Mouse (Mus musculus): ENCODE data around the gene Slc15a5. TPM values are rescaled to one million over a fixed set of nuclear protein-coding genes. Genes with fewer than 3 reads are reported as not detected.
A peak's percentile ranks its signal among the peaks of the same experiment; 100 is the strongest.

Slc15a5 gene
- polyA plus RNA-seq, 1 experiment from 2014 or later = 0.53 TPM

- no peak overlapping the region for H3K4me3 ChIP-seq (ENCODE audit: low read depth, low read length)
- WGBS = 89% methylated on average over 6 of the region's 6 CpGs
- H3K4me2 ChIP-seq (ENCODE audit: low read length) = no peak overlapping the region
- H3K9me3 ChIP-seq (replicated peaks; ENCODE audit: control insufficient read depth, low read length, poor library complexity, severe bottlenecking) = no peaks in the 10 kb centered on the region
- H3K4me1 ChIP-seq (ENCODE audit: control insufficient read depth, insufficient read depth, low read length) = peaks cover 3% of the 10 kb centered on the region; the same call in 1 of the 2 replicates
- H3K27me3 ChIP-seq (ENCODE audit: control insufficient read depth, insufficient read depth, low read depth, low read length) = no peaks in the 10 kb centered on the region
- no peak for ATAC-seq
- no peak overlapping the region for H3K9ac ChIP-seq (ENCODE audit: low read depth, low read length)
- H3K36me3 ChIP-seq (ENCODE audit: control insufficient read depth, insufficient read depth, low read length) = no peaks in the 10 kb centered on the region
- no peak overlapping the region for H3K27ac ChIP-seq (ENCODE audit: low read length)
These were observed 94.5 kb downstream of the Slc15a5 start for GRCm38 (mm10) chr6:137985169-137985568.

GRCm38 (mm10) chr6:137982195-137982737, 97.5 kb downstream of the Slc15a5 start:
- Histone ChIP-seq H3K27ac (ENCODE audit: low read length) (no peak overlapping the region), H3K9ac (ENCODE audit: low read depth, low read length) (no peak overlapping the region), H3K4me1 (ENCODE audit: control insufficient read depth, insufficient read depth, low read length) (peaks cover 3% of the 10 kb centered on the region; the same call in 1 of the 2 replicates), H3K4me3 (ENCODE audit: low read depth, low read length) (no peak overlapping the region), H3K36me3 (ENCODE audit: control insufficient read depth, insufficient read depth, low read length) (no peaks in the 10 kb centered on the region), H3K27me3 (ENCODE audit: control insufficient read depth, insufficient read depth, low read depth, low read length) (no peaks in the 10 kb centered on the region), H3K4me2 (ENCODE audit: low read length) (peak overlapping the region; percentile 24), H3K9me3 (replicated peaks; ENCODE audit: control insufficient read depth, low read length, poor library complexity, severe bottlenecking) (no peaks in the 10 kb centered on the region)
- peak; percentile 58; the same call in 1 of the 2 replicates for ATAC-seq
- WGBS = 48% methylated on average over 19 of the region's 19 CpGs

- 81% methylated on average over 10 of the region's 10 CpGs for WGBS
- no peak overlapping the region for H3K9ac ChIP-seq (ENCODE audit: low read depth, low read length)
- no peak overlapping the region for H3K4me3 ChIP-seq (ENCODE audit: low read depth, low read length)
- H3K27me3 ChIP-seq (ENCODE audit: control insufficient read depth, insufficient read depth, low read depth, low read length) = no peaks in the 10 kb centered on the region
- peaks cover 3% of the 10 kb centered on the region; the same call in 1 of the 2 replicates for H3K4me1 ChIP-seq (ENCODE audit: control insufficient read depth, insufficient read depth, low read length)
- H3K27ac ChIP-seq (ENCODE audit: low read length) = no peak overlapping the region
- no peaks in the 10 kb centered on the region for H3K36me3 ChIP-seq (ENCODE audit: control insufficient read depth, insufficient read depth, low read length)
- H3K4me2 ChIP-seq (ENCODE audit: low read length) = no peak overlapping the region
- no peaks in the 10 kb centered on the region for H3K9me3 ChIP-seq (replicated peaks; ENCODE audit: control insufficient read depth, low read length, poor library complexity, severe bottlenecking)
- peak; percentile 30; the same call in 1 of the 2 replicates for ATAC-seq
These were observed 98.6 kb downstream of the Slc15a5 start for GRCm38 (mm10) chr6:137980905-137981696.

- 64% methylated on average over 8 of the region's 8 CpGs for WGBS
- H3K4me3 ChIP-seq (ENCODE audit: low read depth, low read length) = no peak overlapping the region
- no peak overlapping the region for H3K27ac ChIP-seq (ENCODE audit: low read length)
These were observed 99.3 kb downstream of the Slc15a5 start for GRCm38 (mm10) chr6:137980413-137980812.

GRCm38 (mm10) chr6:137979802-137980201, 99.9 kb downstream of the Slc15a5 start:
- H3K9me3 ChIP-seq (replicated peaks; ENCODE audit: control insufficient read depth, low read length, poor library complexity, severe bottlenecking) = no peaks in the 10 kb centered on the region
- no peak overlapping the region for H3K9ac ChIP-seq (ENCODE audit: low read depth, low read length)
- no peak for ATAC-seq
- H3K27me3 ChIP-seq (ENCODE audit: control insufficient read depth, insufficient read depth, low read depth, low read length) = no peaks in the 10 kb centered on the region
- no peak overlapping the region for H3K27ac ChIP-seq (ENCODE audit: low read length)
- WGBS = 30% methylated on average over 12 of the region's 12 CpGs
- H3K4me1 ChIP-seq (ENCODE audit: control insufficient read depth, insufficient read depth, low read length) = peaks cover 3% of the 10 kb centered on the region; the same call in 1 of the 2 replicates
- H3K4me2 ChIP-seq (ENCODE audit: low read length) = no peak overlapping the region
- no peak overlapping the region for H3K4me3 ChIP-seq (ENCODE audit: low read depth, low read length)
- no peaks in the 10 kb centered on the region for H3K36me3 ChIP-seq (ENCODE audit: control insufficient read depth, insufficient read depth, low read length)

More at GRCm38 (mm10) chr6:137980413-137980812, 99.3 kb downstream of the Slc15a5 start:
- Histone ChIP-seq H3K4me1 (ENCODE audit: control insufficient read depth, insufficient read depth, low read length) (peaks cover 3% of the 10 kb centered on the region; the same call in 1 of the 2 replicates), H3K9ac (ENCODE audit: low read depth, low read length) (no peak overlapping the region), H3K36me3 (ENCODE audit: control insufficient read depth, insufficient read depth, low read length) (no peaks in the 10 kb centered on the region), H3K9me3 (replicated peaks; ENCODE audit: control insufficient read depth, low read length, poor library complexity, severe bottlenecking) (no peaks in the 10 kb centered on the region), H3K27me3 (ENCODE audit: control insufficient read depth, insufficient read depth, low read depth, low read length) (no peaks in the 10 kb centered on the region), H3K4me2 (ENCODE audit: low read length) (no peak overlapping the region)
- ATAC-seq = peak; percentile 40; the same call in 1 of the 2 replicates

GRCm38 (mm10) chr6:137976021-137976420, 103.7 kb downstream of the Slc15a5 start:
- Histone ChIP-seq H3K9me3 (replicated peaks; ENCODE audit: control insufficient read depth, low read length, poor library complexity, severe bottlenecking) (no peaks in the 10 kb centered on the region), H3K27ac (ENCODE audit: low read length) (no peak overlapping the region), H3K4me3 (ENCODE audit: low read depth, low read length) (no peak overlapping the region), H3K9ac (ENCODE audit: low read depth, low read length) (no peak overlapping the region), H3K27me3 (ENCODE audit: control insufficient read depth, insufficient read depth, low read depth, low read length) (no peaks in the 10 kb centered on the region), H3K36me3 (ENCODE audit: control insufficient read depth, insufficient read depth, low read length) (no peaks in the 10 kb centered on the region), H3K4me1 (ENCODE audit: control insufficient read depth, insufficient read depth, low read length) (no peaks in the 10 kb centered on the region), H3K4me2 (ENCODE audit: low read length) (no peak overlapping the region)
- ATAC-seq = no peak
- WGBS = 75% methylated on average over 3 of the region's 3 CpGs

GRCm38 (mm10) chr6:137963703-137964102, 116.0 kb downstream of the Slc15a5 start:
- no peaks in the 10 kb centered on the region for H3K27me3 ChIP-seq (ENCODE audit: control insufficient read depth, insufficient read depth, low read depth, low read length)
- no peak overlapping the region for H3K27ac ChIP-seq (ENCODE audit: low read length)
- no peak overlapping the region for H3K9ac ChIP-seq (ENCODE audit: low read depth, low read length)
- no peaks in the 10 kb centered on the region for H3K9me3 ChIP-seq (replicated peaks; ENCODE audit: control insufficient read depth, low read length, poor library complexity, severe bottlenecking)
- H3K4me2 ChIP-seq (ENCODE audit: low read length) = no peak overlapping the region
- 82% methylated on average over 7 of the region's 7 CpGs for WGBS
- no peaks in the 10 kb centered on the region for H3K4me1 ChIP-seq (ENCODE audit: control insufficient read depth, insufficient read depth, low read length)
- no peak overlapping the region for H3K4me3 ChIP-seq (ENCODE audit: low read depth, low read length)
- ATAC-seq = no peak
- H3K36me3 ChIP-seq (ENCODE audit: control insufficient read depth, insufficient read depth, low read length) = no peaks in the 10 kb centered on the region

GRCm38 (mm10) chr6:137962836-137963235, 116.9 kb downstream of the Slc15a5 start:
- H3K27ac ChIP-seq (ENCODE audit: low read length) = no peak overlapping the region
- no peaks in the 10 kb centered on the region for H3K27me3 ChIP-seq (ENCODE audit: control insufficient read depth, insufficient read depth, low read depth, low read length)
- no peak overlapping the region for H3K9ac ChIP-seq (ENCODE audit: low read depth, low read length)
- no peak overlapping the region for H3K4me2 ChIP-seq (ENCODE audit: low read length)
- no peaks in the 10 kb centered on the region for H3K9me3 ChIP-seq (replicated peaks; ENCODE audit: control insufficient read depth, low read length, poor library complexity, severe bottlenecking)
- WGBS = 82% methylated on average over 4 of the region's 4 CpGs
- H3K4me1 ChIP-seq (ENCODE audit: control insufficient read depth, insufficient read depth, low read length) = no peaks in the 10 kb centered on the region
- no peak for ATAC-seq
- no peak overlapping the region for H3K4me3 ChIP-seq (ENCODE audit: low read depth, low read length)
- H3K36me3 ChIP-seq (ENCODE audit: control insufficient read depth, insufficient read depth, low read length) = no peaks in the 10 kb centered on the region

All from midbrain, embryonic 16.5 days (tissue).